Mouse (Mus musculus) bone marrow, adult 2 months (tissue): ENCODE measurements around the gene Cnp.

Source experiments
- CTCF ChIP-seq: fragments of 200-500 bp; IDR thresholded peaks from 2 replicates; pipeline ENCODE4 v1.5.1; 2011; ENCODE audit warnings: low read length, control low read depth; ENCODE audit not compliant: control insufficient read depth, insufficient read depth
- POLR2A ChIP-seq: fragments of 200-500 bp; IDR thresholded peaks from 2 replicates; pipeline ENCODE4 v1.6.1; 2011; ENCODE audit warnings: low read depth, mild to moderate bottlenecking, control low read depth, low read length, borderline replicate concordance; ENCODE audit not compliant: control insufficient read depth

- TF ChIP-seq POLR2A = no peak
- TF ChIP-seq CTCF = no peak
These were observed 3.3 kb downstream of the Cnp start for GRCm38 (mm10) chr11:100577852-100578599.
